Mouse (Mus musculus): ENCODE data around the gene Krcc1. TPM values are rescaled to one million over a fixed set of nuclear protein-coding genes. Genes with fewer than 3 reads are reported as not detected.

Krcc1 gene
- polyA plus RNA-seq, 1 experiment from 2014 or later = 109 TPM

GRCm38 (mm10) chr6:71302097-71302731 is 30.7 kb downstream of the Krcc1 start:
- Histone ChIP-seq H3K27ac (ENCODE audit: low read depth, low read length) (no peak overlapping the region), H3K4me1 (replicated peaks; ENCODE audit: control insufficient read depth, insufficient read depth, low read length) (no peaks in the 10 kb centered on the region), H3K27me3 (replicated peaks; ENCODE audit: control insufficient read depth, insufficient read depth, low read length) (no peaks in the 10 kb centered on the region), H3K9ac (ENCODE audit: low read depth, low read length) (no peak overlapping the region), H3K36me3 (ENCODE audit: control insufficient read depth, insufficient read depth) (no peaks in the 10 kb centered on the region), H3K4me3 (ENCODE audit: low read depth, low read length) (no peak overlapping the region), H3K4me2 (replicated peaks; ENCODE audit: low read depth) (no peak overlapping the region), H3K9me3 (ENCODE audit: control insufficient read depth) (no peaks in the 10 kb centered on the region)
- 56% methylated on average over 6 of the region's 6 CpGs for WGBS
- ATAC-seq = no peak
- TF ChIP-seq CTCF (IDR thresholded peaks at IDR 0.05; ENCODE audit: low read depth) = peak; percentile 58

- Histone ChIP-seq H3K36me3 (ENCODE audit: control insufficient read depth, insufficient read depth) (no peaks in the 10 kb centered on the region), H3K9ac (ENCODE audit: low read depth, low read length) (no peak overlapping the region), H3K27me3 (replicated peaks; ENCODE audit: control insufficient read depth, insufficient read depth, low read length) (no peaks in the 10 kb centered on the region), H3K4me1 (replicated peaks; ENCODE audit: control insufficient read depth, insufficient read depth, low read length) (no peaks in the 10 kb centered on the region), H3K4me2 (replicated peaks; ENCODE audit: low read depth) (no peak overlapping the region), H3K27ac (ENCODE audit: low read depth, low read length) (no peak overlapping the region), H3K4me3 (ENCODE audit: low read depth, low read length) (no peak overlapping the region), H3K9me3 (ENCODE audit: control insufficient read depth) (no peaks in the 10 kb centered on the region)
- WGBS = 83% methylated on average over 8 of the region's 8 CpGs
- no peak for ATAC-seq
- TF ChIP-seq CTCF (IDR thresholded peaks at IDR 0.05; ENCODE audit: low read depth) = no peak
These were observed 36.0 kb downstream of the Krcc1 start for GRCm38 (mm10) chr6:71307486-71307885.

- H3K27me3 ChIP-seq (replicated peaks; ENCODE audit: control insufficient read depth, insufficient read depth, low read length) = no peaks in the 10 kb centered on the region
- no peaks in the 10 kb centered on the region for H3K4me1 ChIP-seq (replicated peaks; ENCODE audit: control insufficient read depth, insufficient read depth, low read length)
- H3K4me2 ChIP-seq (replicated peaks; ENCODE audit: low read depth) = no peak within 1 kb of the TSS
- no peak for TF ChIP-seq CTCF (IDR thresholded peaks at IDR 0.05; ENCODE audit: low read depth)
- 80% methylated on average over 3 of the region's 3 CpGs for WGBS
- no peaks in the 10 kb centered on the region for H3K36me3 ChIP-seq (ENCODE audit: control insufficient read depth, insufficient read depth)
- no peak within 1 kb of the TSS for H3K27ac ChIP-seq (ENCODE audit: low read depth, low read length)
- no peak within 1 kb of the TSS for H3K9ac ChIP-seq (ENCODE audit: low read depth, low read length)
- H3K9me3 ChIP-seq (ENCODE audit: control insufficient read depth) = no peaks in the 10 kb centered on the region
- no peak within 1 kb of the TSS for H3K4me3 ChIP-seq (ENCODE audit: low read depth, low read length)
- ATAC-seq = no peak
These were observed 50.4 kb downstream of the Krcc1 start, which contains the start of gene Smyd1 for GRCm38 (mm10) chr6:71321826-71322283. Gene Smyd1, minus strand, starts transcription at chr6:71322233.

- Histone ChIP-seq H3K9ac (ENCODE audit: low read depth, low read length) (no peak within 1 kb of the TSS), H3K27me3 (replicated peaks; ENCODE audit: control insufficient read depth, insufficient read depth, low read length) (no peaks in the 10 kb centered on the region), H3K4me2 (replicated peaks; ENCODE audit: low read depth) (no peak within 1 kb of the TSS), H3K9me3 (ENCODE audit: control insufficient read depth) (no peaks in the 10 kb centered on the region), H3K27ac (ENCODE audit: low read depth, low read length) (no peak within 1 kb of the TSS), H3K4me1 (replicated peaks; ENCODE audit: control insufficient read depth, insufficient read depth, low read length) (no peaks in the 10 kb centered on the region), H3K36me3 (ENCODE audit: control insufficient read depth, insufficient read depth) (no peaks in the 10 kb centered on the region), H3K4me3 (ENCODE audit: low read depth, low read length) (no peak within 1 kb of the TSS)
- ATAC-seq = no peak
- TF ChIP-seq CTCF (IDR thresholded peaks at IDR 0.05; ENCODE audit: low read depth) = no peak
- WGBS = 57% methylated on average over 7 of the region's 7 CpGs
These were observed 51.0 kb downstream of the Krcc1 start, which contains the start of gene Cd8b1 for GRCm38 (mm10) chr6:71322491-71322921. Gene Cd8b1, plus strand, starts transcription at chr6:71322788.

- Histone ChIP-seq H3K4me1 (replicated peaks; ENCODE audit: control insufficient read depth, insufficient read depth, low read length) (no peaks in the 10 kb centered on the region), H3K36me3 (ENCODE audit: control insufficient read depth, insufficient read depth) (no peaks in the 10 kb centered on the region), H3K9ac (ENCODE audit: low read depth, low read length) (no peak overlapping the region), H3K4me2 (replicated peaks; ENCODE audit: low read depth) (no peak overlapping the region), H3K9me3 (ENCODE audit: control insufficient read depth) (no peaks in the 10 kb centered on the region), H3K27me3 (replicated peaks; ENCODE audit: control insufficient read depth, insufficient read depth, low read length) (no peaks in the 10 kb centered on the region), H3K27ac (ENCODE audit: low read depth, low read length) (no peak overlapping the region), H3K4me3 (ENCODE audit: low read depth, low read length) (no peak overlapping the region)
- 89% methylated on average over 9 of the region's 9 CpGs for WGBS
- no peak for TF ChIP-seq CTCF (IDR thresholded peaks at IDR 0.05; ENCODE audit: low read depth)
- no peak for ATAC-seq
These were observed 53.3 kb downstream of the Krcc1 start for GRCm38 (mm10) chr6:71324816-71325215.

- ATAC-seq = no peak
- WGBS = 86% methylated on average over 6 of the region's 6 CpGs
These were observed 58.4 kb downstream of the Krcc1 start for GRCm38 (mm10) chr6:71329881-71330280.

More at GRCm38 (mm10) chr6:71329881-71330280, 58.4 kb downstream of the Krcc1 start:
- H3K27ac ChIP-seq (ENCODE audit: low read depth, low read length) = no peak overlapping the region
- H3K36me3 ChIP-seq (ENCODE audit: control insufficient read depth, insufficient read depth) = no peaks in the 10 kb centered on the region
- no peak overlapping the region for H3K4me2 ChIP-seq (replicated peaks; ENCODE audit: low read depth)
- H3K4me1 ChIP-seq (replicated peaks; ENCODE audit: control insufficient read depth, insufficient read depth, low read length) = no peaks in the 10 kb centered on the region
- H3K27me3 ChIP-seq (replicated peaks; ENCODE audit: control insufficient read depth, insufficient read depth, low read length) = no peaks in the 10 kb centered on the region
- no peaks in the 10 kb centered on the region for H3K9me3 ChIP-seq (ENCODE audit: control insufficient read depth)
- no peak for TF ChIP-seq CTCF (IDR thresholded peaks at IDR 0.05; ENCODE audit: low read depth)
- H3K9ac ChIP-seq (ENCODE audit: low read depth, low read length) = no peak overlapping the region
- no peak overlapping the region for H3K4me3 ChIP-seq (ENCODE audit: low read depth, low read length)
